Comparison of ENCODE assay signal across 8 mouse cellular contexts in genomic region chr4:119814185-119815132, GRCm38 (mm10).
DNase-seq lines count a peak whose midpoint lies in the region; ATAC-seq and TF ChIP-seq lines count a peak whose summit lies in the region.

No protein-coding gene starts in this region.

- intact Hi-C loops in left cerebral cortex, adult 2 months (cut with DNase I) = loop anchor here (1.0 to 10.0 kb wide), 6 partner anchors 58 to 210 kb away; no protein-coding TSS in a partner anchor

- TF ChIP-seq POLR2A in CH12.LX (IDR thresholded peaks at IDR 0.05; ENCODE audit: low read depth, low read length) = no peak; the same call in 1 of the 2 replicates

- H3K27ac ChIP-seq in CH12.LX (ENCODE audit: insufficient read depth, low read depth) = peak overlapping the region; percentile 91
- H3K27ac ChIP-seq in embryonic facial prominence, embryonic 13.5 days = no peak overlapping the region
- no peak overlapping the region for H3K27ac ChIP-seq in hindbrain, embryonic 11.5 days (ENCODE audit: low read depth, low read length)
- H3K27ac ChIP-seq in left cerebral cortex, adult 2 months = peak overlapping the region; percentile 99
- peak overlapping the region; percentile 91 for H3K27ac ChIP-seq in midbrain, embryonic 14.5 days (replicated peaks; ENCODE audit: low read depth, low read length)

- TF ChIP-seq CTCF in CH12.LX (conservative IDR thresholded peaks at IDR 0.05 in 1 of 2, IDR thresholded peaks at IDR 0.05 in 1 of 2; ENCODE audit: low read depth in 2 of 2, low read length in 2 of 2) = no peak
- TF ChIP-seq CTCF in Patski (IDR thresholded peaks at IDR 0.05) = peak; percentile 78
- peak; percentile 26; the same call in 1 of the 2 replicates for TF ChIP-seq CTCF in left cerebral cortex, adult 2 months (IDR thresholded peaks at IDR 0.05)

- 0 out of 2 replicates have a peak, but pooled peaks have one; percentile 20 for TF ChIP-seq EP300 in CH12.LX (IDR thresholded peaks at IDR 0.05; ENCODE audit: low read length)

- in situ Hi-C loops in CH12.LX (cut with MboI; ENCODE audit: low pct_ligation_motif_present, low pct_unique_long_range_greater_than_20kb, low sequenced_read_pairs) (no loop called here), Patski (cut with MboI; ENCODE audit: low pct_unique_long_range_greater_than_20kb) (no loop called here)

- WGBS in embryonic facial prominence, embryonic 13.5 days = 2% methylated on average over 47 of the region's 47 CpGs
- WGBS in hindbrain, embryonic 11.5 days = 2% methylated on average over 44 of the region's 47 CpGs
- WGBS in midbrain, embryonic 14.5 days = under 1% methylated on average over 47 of the region's 47 CpGs

- peak overlapping the region; percentile 92 for H3K4me2 ChIP-seq in CH12.LX (ENCODE audit: insufficient read depth, low read depth, poor library complexity, severe bottlenecking)
- peak overlapping the region; percentile 87 for H3K4me2 ChIP-seq in embryonic facial prominence, embryonic 13.5 days
- H3K4me2 ChIP-seq in hindbrain, embryonic 11.5 days (replicated peaks; ENCODE audit: low read depth, low read length) = peak overlapping the region; percentile 92
- peak overlapping the region; percentile 59 for H3K4me2 ChIP-seq in midbrain, embryonic 14.5 days (ENCODE audit: low read length)

- no peak for ATAC-seq in Patski
- no peak for ATAC-seq in embryonic facial prominence, embryonic 13.5 days (ENCODE audit: insufficient number of reproducible peaks, insufficient read depth, low FRiP score, low TSS enrichment, low read depth)
- peak; percentile 55 for ATAC-seq in hindbrain, embryonic 11.5 days (ENCODE audit: low FRiP score)
- ATAC-seq in midbrain, embryonic 14.5 days (ENCODE audit: low FRiP score, low TSS enrichment) = peak; percentile 61
- ATAC-seq in monocyte, adult 5-6 weeks (replicated peaks; ENCODE audit: insufficient number of reproducible peaks, low FRiP score, low TSS enrichment, poor library complexity, severe bottlenecking) = no peak
- no peak for ATAC-seq in erythroid progenitor cell, adult 5-6 weeks (replicated peaks; ENCODE audit: low FRiP score, poor library complexity, severe bottlenecking)

- no peaks in the 10 kb centered on the region for H3K9me3 ChIP-seq in CH12.LX (replicated peaks; ENCODE audit: low read length)
- no peaks in the 10 kb centered on the region for H3K9me3 ChIP-seq in embryonic facial prominence, embryonic 13.5 days
- no peaks in the 10 kb centered on the region for H3K9me3 ChIP-seq in hindbrain, embryonic 11.5 days (ENCODE audit: control insufficient read depth, low read length)
- no peaks in the 10 kb centered on the region for H3K9me3 ChIP-seq in midbrain, embryonic 14.5 days (ENCODE audit: control insufficient read depth, low read length)

- CTCF ChIA-PET in Patski (lab: Charles Lee) = interaction anchor here (0.7 kb wide), 1 partner anchor 31 kb away, joined by 3 read pairs; no protein-coding TSS in a partner anchor

- H3K4me1 ChIP-seq in CH12.LX (ENCODE audit: control insufficient read depth in 1 of 2, insufficient read depth in 2 of 2) = peaks cover 25 to 70% of the 10 kb centered on the region in 2 experiments
- peaks cover 10% of the 10 kb centered on the region for H3K4me1 ChIP-seq in embryonic facial prominence, embryonic 13.5 days
- H3K4me1 ChIP-seq in hindbrain, embryonic 11.5 days (replicated peaks; ENCODE audit: control insufficient read depth, insufficient read depth, low read length) = peaks cover 5% of the 10 kb centered on the region; the same call in 1 of the 2 replicates
- H3K4me1 ChIP-seq in midbrain, embryonic 14.5 days (ENCODE audit: control insufficient read depth, insufficient read depth, low read length) = peaks cover 34% of the 10 kb centered on the region

- H3K9ac ChIP-seq in CH12.LX (ENCODE audit: insufficient read depth, low read depth) = peak overlapping the region; percentile 63
- H3K9ac ChIP-seq in embryonic facial prominence, embryonic 13.5 days = peak overlapping the region; percentile 66
- peak overlapping the region; percentile 53 for H3K9ac ChIP-seq in hindbrain, embryonic 11.5 days (ENCODE audit: low read depth, low read length)
- H3K9ac ChIP-seq in midbrain, embryonic 14.5 days (replicated peaks; ENCODE audit: low read length) = peak overlapping the region; percentile 83

- dilution Hi-C loops in CH12.LX (cut with MboI; ENCODE audit: extremely low pct_ligation_motif_present, extremely low pct_unique_long_range_greater_than_20kb, low sequenced_read_pairs) = no loop called here

- TF ChIP-seq RAD21 in CH12.LX (IDR thresholded peaks at IDR 0.05; ENCODE audit: low read depth, low read length) = no peak

- no peaks in the 10 kb centered on the region for H3K27me3 ChIP-seq in CH12.LX (replicated peaks)
- no peaks in the 10 kb centered on the region for H3K27me3 ChIP-seq in Patski
- peaks cover 59% of the 10 kb centered on the region for H3K27me3 ChIP-seq in embryonic facial prominence, embryonic 13.5 days
- peaks cover 12% of the 10 kb centered on the region; the same call in 1 of the 2 replicates for H3K27me3 ChIP-seq in hindbrain, embryonic 11.5 days (ENCODE audit: control insufficient read depth, insufficient read depth, low read length)
- no peaks in the 10 kb centered on the region for H3K27me3 ChIP-seq in midbrain, embryonic 14.5 days (ENCODE audit: control insufficient read depth, insufficient read depth, low read length)

- POLR2A ChIA-PET in Patski (lab: Charles Lee) = interaction anchor here (0.6 kb wide), 1 partner anchor 204 kb away, joined by 3 read pairs; no protein-coding TSS in a partner anchor

- no peak for DNase-seq in CH12.LX (ENCODE audit: extremely low read depth)
- DNase-seq in Patski (ENCODE audit: low read depth, low spot score) = no peak
- DNase-seq in hindbrain, embryonic 11.5 days (ENCODE audit: low spot score) = peak; percentile 53
- DNase-seq in left cerebral cortex, adult 2 months (ENCODE audit: extremely low spot score in 1 of 2, low spot score in 2 of 2) = peak; percentile 43 to 47
- peak; percentile 79 for DNase-seq in midbrain, embryonic 14.5 days

- H3K36me3 ChIP-seq in CH12.LX (replicated peaks in 1 of 2; ENCODE audit: control insufficient read depth in 1 of 2, insufficient read depth in 1 of 2, low read length in 1 of 2) = peaks cover 0 to 2% of the 10 kb centered on the region in 2 experiments
- no peaks in the 10 kb centered on the region for H3K36me3 ChIP-seq in embryonic facial prominence, embryonic 13.5 days
- no peaks in the 10 kb centered on the region for H3K36me3 ChIP-seq in hindbrain, embryonic 11.5 days (ENCODE audit: control insufficient read depth, insufficient read depth, low read length)
- no peaks in the 10 kb centered on the region for H3K36me3 ChIP-seq in midbrain, embryonic 14.5 days (ENCODE audit: control insufficient read depth, insufficient read depth, low read length)

- peaks cover 5% of the 10 kb centered on the region for H3K79me2 ChIP-seq in CH12.LX (replicated peaks; ENCODE audit: control insufficient read depth, extremely low read depth, insufficient read depth, poor library complexity, severe bottlenecking)

- H3K4me3 ChIP-seq in CH12.LX (replicated peaks in 1 of 3; ENCODE audit: low read depth in 2 of 3, low read length in 2 of 3, poor library complexity in 1 of 3) = peak overlapping the region; percentile 27 to 54 (median 28)
- peak overlapping the region; percentile 51 for H3K4me3 ChIP-seq in embryonic facial prominence, embryonic 13.5 days
- H3K4me3 ChIP-seq in hindbrain, embryonic 11.5 days (ENCODE audit: low read depth, low read length) = peak overlapping the region; percentile 46
- H3K4me3 ChIP-seq in left cerebral cortex, adult 2 months = peak overlapping the region; percentile 81
- H3K4me3 ChIP-seq in midbrain, embryonic 14.5 days (replicated peaks; ENCODE audit: low read depth, low read length) = peak overlapping the region; percentile 62

TF ChIP-seq in CH12.LX, 34 proteins besides CTCF, POLR2A, EP300 and RAD21 (continues in another document):
- TF ChIP-seq TCF12 (IDR thresholded peaks at IDR 0.05; ENCODE audit: low read depth, low read length) (no peak; the same call in 1 of the 2 replicates), IRF4 (IDR thresholded peaks at IDR 0.05; ENCODE audit: low read depth, low read length) (no peak), SMC3 (IDR thresholded peaks at IDR 0.05; ENCODE audit: low read depth, low read length) (no peak), CHD1 (IDR thresholded peaks at IDR 0.05; ENCODE audit: low read depth, low read length) (peak; percentile 63; the same call in 1 of the 2 replicates), PAX5 (IDR thresholded peaks at IDR 0.05; ENCODE audit: low read length) (no peak), MAX (IDR thresholded peaks at IDR 0.05; ENCODE audit: low read length) (no peak), ZNF384 (IDR thresholded peaks at IDR 0.05; ENCODE audit: low read depth, low read length) (peak; percentile 93), UBTF (IDR thresholded peaks at IDR 0.05; ENCODE audit: low read depth, low read length) (no peak), USF2 (conservative IDR thresholded peaks at IDR 0.05; ENCODE audit: low read depth, low read length) (no peak), HCFC1 (IDR thresholded peaks at IDR 0.05; ENCODE audit: low read depth, low read length) (no peak), MAZ (IDR thresholded peaks at IDR 0.05; ENCODE audit: low read depth, low read length) (no peak; the same call in 1 of the 2 replicates), SIN3A (IDR thresholded peaks at IDR 0.05; ENCODE audit: low read length) (peak; percentile 29; the same call in 1 of the 2 replicates), NELFE (IDR thresholded peaks at IDR 0.05; ENCODE audit: low read depth, low read length) (no peak), TBP (conservative IDR thresholded peaks at IDR 0.05; ENCODE audit: low read depth, low read length) (no peak), CHD2 (IDR thresholded peaks at IDR 0.05; ENCODE audit: low read length) (no peak), BHLHE40 (IDR thresholded peaks at IDR 0.05; ENCODE audit: low read depth, low read length) (no peak), ETS1 (conservative IDR thresholded peaks at IDR 0.05; ENCODE audit: low read depth, low read length) (no peak), KAT2A (IDR thresholded peaks at IDR 0.05; ENCODE audit: insufficient replicate concordance, low read length) (no peak), RCOR1 (conservative IDR thresholded peaks at IDR 0.05; ENCODE audit: low read depth, low read length) (no peak), ELF1 (IDR thresholded peaks at IDR 0.05; ENCODE audit: low read depth, low read length) (no peak), JUND (conservative IDR thresholded peaks at IDR 0.05; ENCODE audit: low read depth, low read length) (no peak), USF1 (IDR thresholded peaks at IDR 0.05; ENCODE audit: low read depth, low read length) (no peak), ZC3H11A (IDR thresholded peaks at IDR 0.05; ENCODE audit: low read depth, low read length) (no peak), ZMIZ1 (IDR thresholded peaks at IDR 0.05; ENCODE audit: low read depth, low read length) (no peak), NRF1 (IDR thresholded peaks at IDR 0.05; ENCODE audit: low read depth, low read length) (peak; percentile 31; the same call in 1 of the 2 replicates), MXI1 (IDR thresholded peaks at IDR 0.05; ENCODE audit: low read depth, low read length) (no peak; the same call in 1 of the 2 replicates)

Comparison
In these comparisons a context has a peak if more than half of its experiments do, and no peak if none do; other contexts are left out.
1. DNase-seq: peak in hindbrain, embryonic 11.5 days (single experiment), left cerebral cortex, adult 2 months (2 of 2) and midbrain, embryonic 14.5 days (single experiment); none in CH12.LX (single experiment) and Patski (single experiment).
2. H3K27ac ChIP-seq: peak in CH12.LX (single experiment), left cerebral cortex, adult 2 months (single experiment) and midbrain, embryonic 14.5 days (single experiment); none in embryonic facial prominence, embryonic 13.5 days (single experiment) and hindbrain, embryonic 11.5 days (single experiment).
3. H3K4me3 ChIP-seq: peak in every context shown above with its lines; median percentile 81 in left cerebral cortex, adult 2 months; 62 in midbrain, embryonic 14.5 days; 51 in embryonic facial prominence, embryonic 13.5 days; 46 in hindbrain, embryonic 11.5 days; 28 in CH12.LX.
4. CTCF ChIP-seq: peak in Patski (single experiment) and left cerebral cortex, adult 2 months (single experiment); none in CH12.LX (0 of 2).
5. ATAC-seq: peak in hindbrain, embryonic 11.5 days (single experiment) and midbrain, embryonic 14.5 days (single experiment); none in Patski (single experiment), embryonic facial prominence, embryonic 13.5 days (single experiment), monocyte, adult 5-6 weeks (single experiment) and erythroid progenitor cell, adult 5-6 weeks (single experiment).
6. Peak in every context shown above with its lines, with median percentiles within 50 percentile points of each other: H3K4me2 ChIP-seq and H3K9ac ChIP-seq.